Mouse (Mus musculus): ENCODE results near the gene Troap. TPM values are rescaled to one million over a fixed set of nuclear protein-coding genes. Genes with fewer than 3 reads are reported as not detected.

The Troap gene
- polyA plus RNA-seq, 1 experiment from 2014 or later, result 11.0 TPM

GRCm38 (mm10) chr15:99097840-99098492 lies 23.6 kb downstream of the Troap start:
- Histone ChIP-seq H3K4me1 (ENCODE audit: control insufficient read depth, insufficient read depth, low read length) (peaks cover 37% of the 10 kb centered on the region), H3K27ac (ENCODE audit: low read depth, low read length) (peak overlapping the region; percentile 39; the same call in 1 of the 2 replicates)

GRCm38 (mm10) chr15:99098493-99098861 lies 24.1 kb downstream of the Troap start:
- Histone ChIP-seq H3K27ac (ENCODE audit: low read depth, low read length) (no peak overlapping the region), H3K9ac (ENCODE audit: low read length) (peak overlapping the region; percentile 54; the same call in 1 of the 2 replicates), H3K4me1 (ENCODE audit: control insufficient read depth, insufficient read depth, low read length) (peaks cover 35% of the 10 kb centered on the region), H3K9me3 (replicated peaks; ENCODE audit: control insufficient read depth, low read length) (no peaks in the 10 kb centered on the region), H3K4me2 (ENCODE audit: low read length) (peak overlapping the region; percentile 69), H3K36me3 (ENCODE audit: control insufficient read depth, insufficient read depth, low read length) (no peaks in the 10 kb centered on the region), H3K27me3 (replicated peaks; ENCODE audit: control insufficient read depth, insufficient read depth, low read length) (peaks cover 40% of the 10 kb centered on the region), H3K4me3 (ENCODE audit: low read depth, low read length) (peak overlapping the region; percentile 37)
- DNase-seq (ENCODE audit: low spot score) (no peak), ATAC-seq (0 out of 2 replicates have a peak, but pooled peaks have one; percentile 9)
- WGBS, result 1% methylated on average over 9 of the region's 9 CpGs

More at GRCm38 (mm10) chr15:99097840-99098492, 23.6 kb downstream of the Troap start:
- WGBS, result under 1% methylated on average over 39 of the region's 39 CpGs
- H3K36me3 ChIP-seq (ENCODE audit: control insufficient read depth, insufficient read depth, low read length), result no peaks in the 10 kb centered on the region
- peak overlapping the region; percentile 54 for H3K9ac ChIP-seq (ENCODE audit: low read length)
- no peaks in the 10 kb centered on the region for H3K9me3 ChIP-seq (replicated peaks; ENCODE audit: control insufficient read depth, low read length)
- peaks cover 45% of the 10 kb centered on the region for H3K27me3 ChIP-seq (replicated peaks; ENCODE audit: control insufficient read depth, insufficient read depth, low read length)
- H3K4me2 ChIP-seq (ENCODE audit: low read length), result peak overlapping the region; percentile 69
- peak overlapping the region; percentile 37 for H3K4me3 ChIP-seq (ENCODE audit: low read depth, low read length)
- DNase-seq (ENCODE audit: low spot score) (peak; percentile 72), ATAC-seq (peak; percentile 19)

GRCm38 (mm10) chr15:99099139-99099556 lies 24.8 kb downstream of the Troap start:
- Histone ChIP-seq H3K4me2 (ENCODE audit: low read length) (peak overlapping the region; percentile 69; the same call in 1 of the 2 replicates), H3K9ac (ENCODE audit: low read length) (peak overlapping the region; percentile 21; the same call in 1 of the 2 replicates), H3K27ac (ENCODE audit: low read depth, low read length) (no peak overlapping the region), H3K36me3 (ENCODE audit: control insufficient read depth, insufficient read depth, low read length) (no peaks in the 10 kb centered on the region), H3K4me3 (ENCODE audit: low read depth, low read length) (no peak overlapping the region), H3K27me3 (replicated peaks; ENCODE audit: control insufficient read depth, insufficient read depth, low read length) (peaks cover 40% of the 10 kb centered on the region), H3K9me3 (replicated peaks; ENCODE audit: control insufficient read depth, low read length) (no peaks in the 10 kb centered on the region), H3K4me1 (ENCODE audit: control insufficient read depth, insufficient read depth, low read length) (peaks cover 35% of the 10 kb centered on the region)
- DNase-seq (ENCODE audit: low spot score), result peak; percentile 73
- WGBS, result under 1% methylated on average over 15 of the region's 15 CpGs
- ATAC-seq, result peak; percentile 25; the same call in 1 of the 2 replicates

GRCm38 (mm10) chr15:99099984-99100383 lies 25.6 kb downstream of the Troap start:
- Histone ChIP-seq H3K9me3 (replicated peaks; ENCODE audit: control insufficient read depth, low read length) (no peaks in the 10 kb centered on the region), H3K4me2 (ENCODE audit: low read length) (no peak overlapping the region), H3K27ac (ENCODE audit: low read depth, low read length) (no peak overlapping the region), H3K4me1 (ENCODE audit: control insufficient read depth, insufficient read depth, low read length) (peaks cover 30% of the 10 kb centered on the region), H3K27me3 (replicated peaks; ENCODE audit: control insufficient read depth, insufficient read depth, low read length) (peaks cover 36% of the 10 kb centered on the region), H3K4me3 (ENCODE audit: low read depth, low read length) (no peak overlapping the region), H3K36me3 (ENCODE audit: control insufficient read depth, insufficient read depth, low read length) (no peaks in the 10 kb centered on the region), H3K9ac (ENCODE audit: low read length) (no peak overlapping the region)
- 47% methylated on average over 3 of the region's 3 CpGs for WGBS
- DNase-seq (ENCODE audit: low spot score) (no peak), ATAC-seq (no peak)

GRCm38 (mm10) chr15:99105238-99105637 lies 30.9 kb downstream of the Troap start:
- 79% methylated on average over 7 of the region's 7 CpGs for WGBS
- no peak overlapping the region for H3K9ac ChIP-seq (ENCODE audit: low read length)

GRCm38 (mm10) chr15:99107866-99108265 lies 33.5 kb downstream of the Troap start:
- Histone ChIP-seq H3K4me1 (ENCODE audit: control insufficient read depth, insufficient read depth, low read length) (no peaks in the 10 kb centered on the region), H3K36me3 (ENCODE audit: control insufficient read depth, insufficient read depth, low read length) (no peaks in the 10 kb centered on the region), H3K4me2 (ENCODE audit: low read length) (no peak overlapping the region), H3K9ac (ENCODE audit: low read length) (no peak overlapping the region), H3K27me3 (replicated peaks; ENCODE audit: control insufficient read depth, insufficient read depth, low read length) (no peaks in the 10 kb centered on the region), H3K9me3 (replicated peaks; ENCODE audit: control insufficient read depth, low read length) (no peaks in the 10 kb centered on the region), H3K4me3 (ENCODE audit: low read depth, low read length) (no peak overlapping the region), H3K27ac (ENCODE audit: low read depth, low read length) (no peak overlapping the region)
- DNase-seq (ENCODE audit: low spot score) (no peak), ATAC-seq (no peak)
- 84% methylated on average over 3 of the region's 3 CpGs for WGBS

More at GRCm38 (mm10) chr15:99105238-99105637, 30.9 kb downstream of the Troap start:
- no peaks in the 10 kb centered on the region for H3K9me3 ChIP-seq (replicated peaks; ENCODE audit: control insufficient read depth, low read length)
- no peaks in the 10 kb centered on the region for H3K27me3 ChIP-seq (replicated peaks; ENCODE audit: control insufficient read depth, insufficient read depth, low read length)
- no peak overlapping the region for H3K27ac ChIP-seq (ENCODE audit: low read depth, low read length)
- no peaks in the 10 kb centered on the region for H3K36me3 ChIP-seq (ENCODE audit: control insufficient read depth, insufficient read depth, low read length)
- no peak for DNase-seq (ENCODE audit: low spot score)
- H3K4me3 ChIP-seq (ENCODE audit: low read depth, low read length), result no peak overlapping the region
- no peak for ATAC-seq
- no peak overlapping the region for H3K4me2 ChIP-seq (ENCODE audit: low read length)
- H3K4me1 ChIP-seq (ENCODE audit: control insufficient read depth, insufficient read depth, low read length), result no peaks in the 10 kb centered on the region

GRCm38 (mm10) chr15:99111139-99111538 lies 36.8 kb downstream of the Troap start:
- WGBS, result 87% methylated on average over 3 of the region's 3 CpGs

GRCm38 (mm10) chr15:99111809-99112208 lies 37.4 kb downstream of the Troap start:
- no peak overlapping the region for H3K4me3 ChIP-seq (ENCODE audit: low read depth, low read length)
- H3K4me1 ChIP-seq (ENCODE audit: control insufficient read depth, insufficient read depth, low read length), result no peaks in the 10 kb centered on the region
- ATAC-seq, result no peak
- no peaks in the 10 kb centered on the region for H3K9me3 ChIP-seq (replicated peaks; ENCODE audit: control insufficient read depth, low read length)
- no peak for DNase-seq (ENCODE audit: low spot score)
- no peak overlapping the region for H3K9ac ChIP-seq (ENCODE audit: low read length)
- H3K27me3 ChIP-seq (replicated peaks; ENCODE audit: control insufficient read depth, insufficient read depth, low read length), result no peaks in the 10 kb centered on the region
- WGBS, result 77% methylated on average over 4 of the region's 4 CpGs
- no peak overlapping the region for H3K4me2 ChIP-seq (ENCODE audit: low read length)
- no peaks in the 10 kb centered on the region for H3K36me3 ChIP-seq (ENCODE audit: control insufficient read depth, insufficient read depth, low read length)
- H3K27ac ChIP-seq (ENCODE audit: low read depth, low read length), result no peak overlapping the region

More at GRCm38 (mm10) chr15:99111139-99111538, 36.8 kb downstream of the Troap start:
- no peak overlapping the region for H3K27ac ChIP-seq (ENCODE audit: low read depth, low read length)
- H3K27me3 ChIP-seq (replicated peaks; ENCODE audit: control insufficient read depth, insufficient read depth, low read length), result no peaks in the 10 kb centered on the region
- no peaks in the 10 kb centered on the region for H3K4me1 ChIP-seq (ENCODE audit: control insufficient read depth, insufficient read depth, low read length)
- no peaks in the 10 kb centered on the region for H3K36me3 ChIP-seq (ENCODE audit: control insufficient read depth, insufficient read depth, low read length)
- no peak for DNase-seq (ENCODE audit: low spot score)
- H3K9me3 ChIP-seq (replicated peaks; ENCODE audit: control insufficient read depth, low read length), result no peaks in the 10 kb centered on the region
- no peak overlapping the region for H3K4me2 ChIP-seq (ENCODE audit: low read length)
- ATAC-seq, result no peak
- no peak overlapping the region for H3K4me3 ChIP-seq (ENCODE audit: low read depth, low read length)
- no peak overlapping the region for H3K9ac ChIP-seq (ENCODE audit: low read length)

- H3K36me3 ChIP-seq (ENCODE audit: control insufficient read depth, insufficient read depth, low read length), result no peaks in the 10 kb centered on the region
- no peaks in the 10 kb centered on the region for H3K4me1 ChIP-seq (ENCODE audit: control insufficient read depth, insufficient read depth, low read length)
- H3K9me3 ChIP-seq (replicated peaks; ENCODE audit: control insufficient read depth, low read length), result no peaks in the 10 kb centered on the region
- no peak overlapping the region for H3K9ac ChIP-seq (ENCODE audit: low read length)
- ATAC-seq (no peak), DNase-seq (ENCODE audit: low spot score) (no peak)
- H3K27ac ChIP-seq (ENCODE audit: low read depth, low read length), result no peak overlapping the region
- 72% methylated on average over 11 of the region's 11 CpGs for WGBS
- peak overlapping the region; percentile 4; the same call in 1 of the 2 replicates for H3K4me2 ChIP-seq (ENCODE audit: low read length)
- H3K4me3 ChIP-seq (ENCODE audit: low read depth, low read length), result no peak overlapping the region
- H3K27me3 ChIP-seq (replicated peaks; ENCODE audit: control insufficient read depth, insufficient read depth, low read length), result no peaks in the 10 kb centered on the region
These were observed 38.5 kb downstream of the Troap start for GRCm38 (mm10) chr15:99112843-99113395.
